Mouse (Mus musculus): ENCODE data around the gene Vmn1r4.

The Vmn1r4 gene

GRCm38 (mm10) chr6:56917578-56918368 is 6.0 kb upstream of the Vmn1r4 start:
- DNase-seq: no peak

- no peak for DNase-seq
These were observed 4.3 kb upstream of the Vmn1r4 start for GRCm38 (mm10) chr6:56919330-56920044.

- no peak for DNase-seq
These were observed 3.4 kb upstream of the Vmn1r4 start for GRCm38 (mm10) chr6:56920222-56921092.

DNA sequence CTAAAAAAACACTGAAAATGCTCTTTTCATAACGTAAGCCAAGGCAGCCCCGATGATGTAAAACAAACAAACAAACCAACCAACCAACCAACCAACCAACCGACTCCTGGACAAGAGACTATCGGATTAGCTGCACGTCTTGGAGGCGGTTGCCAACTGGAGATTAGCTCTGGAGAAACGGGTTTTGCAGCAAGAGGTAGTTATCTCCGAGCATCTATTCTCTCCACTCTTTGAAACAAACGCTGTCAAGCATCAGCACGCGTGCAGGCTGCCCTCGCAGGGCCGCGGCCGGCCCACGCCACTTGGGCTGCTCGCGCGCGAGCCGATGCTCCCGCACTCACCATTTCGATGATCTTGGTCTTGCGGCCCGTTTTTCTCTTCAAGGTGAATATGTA is 487 bp upstream of the Vmn1r4 start:
- DNase-seq: peak; percentile 37

DNA sequence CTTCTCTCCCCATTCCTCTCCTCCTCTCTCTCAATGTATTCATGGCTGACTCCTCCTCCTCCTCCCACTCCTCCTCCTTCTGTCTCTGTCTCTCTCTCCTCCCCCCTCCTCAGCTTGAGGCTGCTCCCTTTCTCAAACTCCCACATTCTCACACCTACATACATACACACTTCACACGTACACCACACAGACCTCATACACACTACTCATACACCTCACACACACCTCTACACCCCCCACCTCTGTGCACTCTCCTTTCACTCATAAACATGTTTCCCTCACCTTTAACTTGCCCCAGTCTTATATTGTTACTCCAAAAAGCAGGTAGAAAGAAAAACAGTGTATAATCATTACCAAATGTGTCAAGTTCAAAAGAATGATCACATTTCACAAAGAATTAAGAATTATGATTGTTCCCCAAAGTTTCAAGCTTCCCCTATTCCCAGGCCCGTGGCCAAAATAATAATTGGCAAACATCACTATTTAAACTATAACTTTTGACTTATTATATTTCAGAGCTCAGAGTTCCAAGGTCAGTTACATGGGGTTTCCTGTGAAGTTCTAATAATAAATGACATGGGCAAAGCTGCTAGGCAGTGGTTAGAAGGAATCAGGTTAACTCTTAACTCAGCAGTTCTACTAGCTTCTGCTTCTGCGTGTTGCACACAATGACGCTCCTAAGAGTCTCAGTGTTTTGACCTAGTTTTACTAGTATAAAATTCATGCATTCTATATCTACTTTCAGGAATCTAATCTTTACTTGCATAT is 8.0 kb downstream of the Vmn1r4 start:
- DNase-seq: no peak

DNA sequence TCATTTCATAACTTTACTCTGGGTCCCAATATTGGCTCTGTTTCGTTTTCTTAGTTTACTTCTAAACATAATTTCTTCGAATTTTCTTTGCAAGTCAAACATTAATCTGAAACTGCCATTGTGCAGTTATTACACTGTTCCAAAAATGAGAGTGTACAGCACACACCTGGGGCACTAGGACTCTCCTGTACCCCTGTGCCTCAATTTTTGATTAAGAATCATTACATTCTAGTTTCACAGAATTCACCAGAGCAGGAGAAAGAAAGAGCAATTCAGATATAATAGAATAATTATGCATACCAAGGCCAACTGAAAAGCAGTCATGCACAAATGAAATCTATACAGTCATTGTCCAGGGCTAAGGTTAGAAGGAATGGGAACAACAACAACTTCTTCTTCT is 8.6 kb downstream of the Vmn1r4 start:
- DNase-seq: no peak

DNA sequence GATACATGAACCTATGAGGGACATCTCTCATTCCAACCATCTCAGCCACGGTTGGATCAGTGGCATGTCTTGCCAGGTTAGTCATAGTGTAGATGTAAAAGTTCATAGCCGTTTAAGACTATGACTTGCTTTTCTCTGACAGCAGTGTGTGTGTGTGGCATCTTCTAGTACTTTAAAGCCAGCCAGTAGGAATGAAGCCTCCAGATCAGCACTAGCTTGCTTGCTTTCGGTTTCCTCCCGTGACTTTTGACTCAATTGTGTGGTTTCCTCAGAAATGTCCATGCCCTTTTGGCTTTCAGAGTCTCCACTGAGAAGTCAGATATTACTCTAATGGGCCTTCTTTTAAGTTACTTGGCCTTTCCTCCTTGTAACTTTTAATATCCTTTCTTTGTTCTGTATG is 10.6 kb downstream of the Vmn1r4 start:
- DNase-seq: no peak

DNA sequence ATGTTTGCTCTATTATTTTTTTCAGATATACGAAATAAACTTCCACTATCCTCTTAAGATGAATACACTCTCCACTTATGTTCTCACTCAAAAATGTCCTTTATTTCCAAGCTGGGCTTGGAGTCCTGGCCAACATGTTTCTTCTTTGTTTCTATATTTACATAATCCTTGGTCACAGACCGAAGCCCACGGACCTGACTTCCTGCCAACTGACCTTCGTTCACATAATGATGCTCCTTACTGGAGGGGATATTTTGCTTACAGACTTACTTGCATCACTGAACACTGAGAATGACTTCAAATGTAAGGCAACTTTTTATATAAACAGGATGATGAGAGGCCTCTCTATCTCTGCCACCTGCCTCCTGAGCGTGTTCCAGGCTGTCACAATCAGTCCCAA is 32.6 kb downstream of the Vmn1r4 start:
- no peak for DNase-seq

DNA sequence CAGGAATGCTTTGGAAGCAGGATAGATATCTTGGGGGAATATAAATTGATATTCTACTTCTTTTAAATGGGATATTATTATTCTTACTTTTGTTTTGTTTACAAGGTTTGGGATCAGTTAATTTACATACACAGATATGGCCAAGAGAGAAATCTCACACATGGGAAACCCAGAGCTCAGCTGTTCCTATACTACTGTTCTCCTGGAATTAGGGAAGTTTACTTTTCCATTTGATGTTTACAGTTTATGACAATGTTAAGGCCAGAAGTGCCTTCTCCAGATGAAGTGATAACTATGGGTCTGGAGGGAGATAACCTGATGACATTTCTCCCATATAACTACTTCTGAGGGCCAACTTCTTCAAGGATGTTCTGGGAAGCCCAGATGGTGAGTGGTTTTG is 46.2 kb downstream of the Vmn1r4 start, which contains the start of gene Vmn1r5:
Gene Vmn1r5, plus strand, starts transcription at position 301 of the 400 bp plus-strand sequence.
- no peak for DNase-seq

GRCm38 (mm10) chr6:56996943-56997342 is 73.1 kb downstream of the Vmn1r4 start, which contains the start of gene Vmn1r6:
Gene Vmn1r6, plus strand, starts transcription at chr6:56997243.
- no peak for DNase-seq
